Mouse (Mus musculus) c-Kit-positive CD71-negative TER-119-negative erythroid progenitor cells, embryonic 14.5 days (primary cell): ENCODE results near the gene Il3.

ENCODE experiments used
- DNase-seq: peaks from one replicate; pipeline ENCODE4 v3.0.0-alpha.2; 2013; ENCODE audit warnings: low read depth

The Il3 gene

DNA sequence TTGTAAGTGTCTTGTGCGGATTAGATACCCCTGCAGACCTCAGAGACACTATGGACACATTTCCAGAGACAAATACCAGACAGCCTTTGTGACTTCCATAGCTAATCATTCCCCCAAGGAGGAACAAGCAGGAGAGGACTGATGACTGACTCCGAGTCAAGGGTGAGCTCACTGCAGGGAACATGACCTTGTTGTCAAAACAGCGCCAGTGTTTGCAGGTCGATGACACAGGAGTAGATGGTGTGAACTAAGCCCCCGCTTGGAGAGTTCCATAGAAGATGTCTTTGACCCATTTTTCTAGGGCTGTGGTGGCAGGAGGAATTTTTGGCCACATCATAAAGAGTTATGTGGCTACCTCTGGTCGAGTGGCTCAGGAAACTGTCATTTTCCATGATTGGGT is 51.0 kb downstream of the Il3 start:
- no peak for DNase-seq
